Mouse (Mus musculus): ENCODE measurements around the gene Selenoh. TPM values are rescaled to one million over a fixed set of nuclear protein-coding genes. Genes with fewer than 3 reads are reported as not detected.
A peak's percentile ranks its signal among the peaks of the same experiment; 100 is the strongest.

Gene Selenoh
- polyA plus RNA-seq, 1 experiment: 129 TPM

DNA sequence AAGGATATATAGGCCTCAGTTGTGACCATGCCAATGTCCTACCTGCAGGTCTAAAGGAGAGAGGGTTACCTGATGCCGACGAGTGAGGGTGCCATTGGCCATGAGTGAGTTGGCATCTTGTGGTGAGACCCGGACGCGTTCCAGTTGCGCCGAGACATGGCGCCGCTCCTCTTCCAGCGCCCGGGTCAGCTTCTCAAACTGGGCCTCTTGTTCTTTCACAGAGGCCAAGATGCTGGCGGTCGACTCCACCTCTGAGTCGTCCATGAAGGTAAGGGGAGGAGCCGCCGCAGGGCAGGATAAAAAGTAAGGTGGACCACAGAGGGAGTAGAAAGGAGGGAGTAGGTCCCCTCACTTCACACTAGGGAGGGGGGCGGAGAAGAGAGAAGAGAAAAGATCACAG, 46.4 kb downstream of the Selenoh start:
- Histone ChIP-seq H3K27me3 (ENCODE audit: control insufficient read depth, insufficient read depth, insufficient read length) (no peaks in the 10 kb centered on the region), H3K4me3 (no peak overlapping the region), H3K79me2 (ENCODE audit: control insufficient read depth, insufficient read depth) (peaks cover 90% of the 10 kb centered on the region), H3K36me3 (ENCODE audit: control insufficient read depth, insufficient read depth) (peaks cover 29% of the 10 kb centered on the region), H3ac (ENCODE audit: control insufficient read depth, insufficient read length) (no peak overlapping the region), H3K4me2 (ENCODE audit: low read depth) (no peak overlapping the region)
- TF ChIP-seq CEBPB (IDR thresholded peaks at IDR 0.05; ENCODE audit: insufficient read depth, poor library complexity, severe bottlenecking) (no peak), MAX (IDR thresholded peaks at IDR 0.05; ENCODE audit: low read depth) (no peak), USF1 (IDR thresholded peaks at IDR 0.05; ENCODE audit: low read depth) (no peak), SRF (IDR thresholded peaks at IDR 0.05; ENCODE audit: control insufficient read depth, insufficient read length, low read depth) (no peak), TCF3 (IDR thresholded peaks at IDR 0.05; ENCODE audit: insufficient read length, low read depth) (no peak), MYOG (IDR thresholded peaks at IDR 0.05; ENCODE audit: control insufficient read depth in 1 of 3, insufficient read depth in 1 of 3, insufficient read length in 2 of 3, low read depth in 2 of 3) (no peak), REST (IDR thresholded peaks at IDR 0.05; ENCODE audit: insufficient read depth, insufficient read length) (no peak), E2F4 (IDR thresholded peaks at IDR 0.05; ENCODE audit: insufficient read depth) (no peak), TCF12 (IDR thresholded peaks at IDR 0.05; ENCODE audit: insufficient read depth, poor library complexity, severe bottlenecking) (no peak), POLR2A (IDR thresholded peaks at IDR 0.05; ENCODE audit: insufficient read length, low read depth) (no peak), MYOD1 (IDR thresholded peaks at IDR 0.05; ENCODE audit: control insufficient read depth in 1 of 3, insufficient read length in 2 of 3, low read depth in 2 of 3) (no peak), POLR2AphosphoS2 (IDR thresholded peaks at IDR 0.05; ENCODE audit: insufficient read length, low read depth) (no peak)

DNA sequence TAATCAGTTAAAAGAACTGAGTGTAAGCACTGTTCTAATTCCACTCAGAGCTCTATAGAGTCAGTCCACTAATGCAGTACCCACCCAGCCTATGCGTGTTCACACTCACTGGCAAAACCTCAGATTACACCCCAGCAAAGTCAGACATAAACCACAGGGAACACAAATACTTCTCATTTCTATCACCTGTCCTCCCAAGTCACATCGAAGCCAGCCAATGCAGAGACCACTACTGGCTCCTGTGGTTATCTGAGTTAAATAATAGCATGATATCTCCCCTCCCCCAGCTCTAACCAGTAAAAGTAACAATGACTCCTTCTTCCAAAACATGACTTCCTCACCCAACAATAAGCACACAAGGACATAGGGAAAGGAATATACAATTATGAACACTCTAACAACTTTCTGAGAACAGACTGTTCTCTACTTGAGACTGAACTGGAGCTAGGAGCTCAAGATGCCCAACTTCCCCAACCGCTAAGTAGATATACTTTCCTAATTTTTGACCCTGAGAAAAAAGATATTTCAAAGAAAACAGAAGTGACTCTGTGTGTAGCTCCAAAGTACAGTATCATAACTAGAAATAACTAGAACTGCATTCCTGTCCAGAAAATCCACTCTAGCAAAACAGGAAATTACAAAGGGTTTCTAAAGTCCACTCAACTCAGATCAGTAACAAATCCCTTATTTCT, 47.0 kb downstream of the Selenoh start:
- Histone ChIP-seq H3K79me2 (ENCODE audit: control insufficient read depth, insufficient read depth) (peaks cover 84% of the 10 kb centered on the region), H3ac (ENCODE audit: control insufficient read depth, insufficient read length) (no peak overlapping the region), H3K4me2 (ENCODE audit: low read depth) (peak overlapping the region; percentile 8), H3K4me3 (no peak overlapping the region), H3K27me3 (ENCODE audit: control insufficient read depth, insufficient read depth, insufficient read length) (no peaks in the 10 kb centered on the region), H3K36me3 (ENCODE audit: control insufficient read depth, insufficient read depth) (peaks cover 29% of the 10 kb centered on the region)
- no peak for TF ChIP-seq SRF (IDR thresholded peaks at IDR 0.05; ENCODE audit: control insufficient read depth, insufficient read length, low read depth)
- TF ChIP-seq TCF12 (IDR thresholded peaks at IDR 0.05; ENCODE audit: insufficient read depth, poor library complexity, severe bottlenecking): no peak
- peak in 2 of 3 experiments; percentile 56 for TF ChIP-seq MYOD1 (IDR thresholded peaks at IDR 0.05; ENCODE audit: control insufficient read depth in 1 of 3, insufficient read length in 2 of 3, low read depth in 2 of 3)

DNA sequence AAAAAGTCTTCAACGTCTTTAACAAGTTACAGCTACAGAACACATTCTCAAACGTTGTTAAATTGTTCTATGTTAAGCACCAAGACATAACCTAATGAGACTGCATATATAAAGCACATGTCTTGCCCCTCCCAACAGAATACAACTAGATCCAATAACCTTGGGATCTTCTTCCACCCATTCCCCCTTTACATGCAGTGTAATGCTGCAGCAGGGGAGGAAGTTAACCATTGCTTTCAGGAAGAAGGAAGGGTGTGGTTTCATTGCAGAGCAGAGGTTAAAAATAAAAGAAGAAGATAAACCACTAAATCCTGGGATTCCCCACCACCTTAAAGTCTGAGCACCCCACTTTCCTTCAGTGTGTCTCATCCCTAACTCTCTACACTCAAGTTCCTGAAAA, 47.9 kb downstream of the Selenoh start:
- H3K4me3 ChIP-seq: no peak overlapping the region
- TF ChIP-seq E2F4 (IDR thresholded peaks at IDR 0.05; ENCODE audit: insufficient read depth): no peak
- no peak for TF ChIP-seq TCF3 (IDR thresholded peaks at IDR 0.05; ENCODE audit: insufficient read length, low read depth)
- no peak for TF ChIP-seq MYOG (IDR thresholded peaks at IDR 0.05; ENCODE audit: control insufficient read depth in 1 of 3, insufficient read depth in 1 of 3, insufficient read length in 2 of 3, low read depth in 2 of 3)
- TF ChIP-seq POLR2AphosphoS2 (IDR thresholded peaks at IDR 0.05; ENCODE audit: insufficient read length, low read depth): no peak
- TF ChIP-seq TCF12 (IDR thresholded peaks at IDR 0.05; ENCODE audit: insufficient read depth, poor library complexity, severe bottlenecking): no peak
- no peak for TF ChIP-seq POLR2A (IDR thresholded peaks at IDR 0.05; ENCODE audit: insufficient read length, low read depth)
- TF ChIP-seq MAX (IDR thresholded peaks at IDR 0.05; ENCODE audit: low read depth): no peak
- no peak for TF ChIP-seq CEBPB (IDR thresholded peaks at IDR 0.05; ENCODE audit: insufficient read depth, poor library complexity, severe bottlenecking)
- no peak for TF ChIP-seq USF1 (IDR thresholded peaks at IDR 0.05; ENCODE audit: low read depth)
- H3ac ChIP-seq (ENCODE audit: control insufficient read depth, insufficient read length): no peak overlapping the region
- peak overlapping the region; percentile 8 for H3K4me2 ChIP-seq (ENCODE audit: low read depth)
- H3K79me2 ChIP-seq (ENCODE audit: control insufficient read depth, insufficient read depth): peaks cover 75% of the 10 kb centered on the region
- no peaks in the 10 kb centered on the region for H3K27me3 ChIP-seq (ENCODE audit: control insufficient read depth, insufficient read depth, insufficient read length)
- peaks cover 29% of the 10 kb centered on the region for H3K36me3 ChIP-seq (ENCODE audit: control insufficient read depth, insufficient read depth)

DNA sequence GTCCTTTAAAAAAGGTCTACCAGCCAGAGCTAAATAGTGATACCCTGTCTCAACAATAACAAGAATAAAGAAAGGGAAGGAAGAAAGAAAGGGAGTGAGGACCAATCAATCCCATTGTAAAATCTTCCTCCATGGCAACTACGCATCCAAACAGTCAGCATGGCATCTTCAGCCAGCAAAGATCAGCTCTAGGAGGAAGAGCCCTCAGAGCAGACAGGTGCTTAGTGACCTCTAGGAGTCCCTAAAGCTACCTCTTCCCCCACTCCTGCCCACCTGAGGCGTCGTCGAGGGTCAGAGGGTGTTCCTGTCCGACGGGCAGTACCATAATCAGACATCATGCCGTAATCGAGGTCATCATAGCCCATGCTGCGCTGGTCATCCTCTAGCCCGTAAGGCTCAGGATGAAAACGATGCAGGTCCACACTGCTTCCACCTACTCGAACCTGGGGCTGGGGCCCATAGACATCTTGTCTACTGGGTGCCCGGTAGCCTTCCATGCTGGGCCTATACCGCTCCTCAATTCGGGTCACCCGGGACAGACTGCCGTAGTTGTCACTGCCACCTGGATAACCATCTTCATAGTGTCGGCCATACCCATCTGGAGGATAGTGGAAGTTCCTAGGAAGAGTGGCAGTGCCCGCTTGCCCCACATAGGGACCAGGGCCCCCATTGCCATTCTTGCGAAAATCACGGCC, 50.8 kb downstream of the Selenoh start:
- Histone ChIP-seq H3K4me3 (no peak overlapping the region), H3K27me3 (ENCODE audit: control insufficient read depth, insufficient read depth, insufficient read length) (no peaks in the 10 kb centered on the region), H3K79me2 (ENCODE audit: control insufficient read depth, insufficient read depth) (peaks cover 50% of the 10 kb centered on the region), H3ac (ENCODE audit: control insufficient read depth, insufficient read length) (no peak overlapping the region), H3K36me3 (ENCODE audit: control insufficient read depth, insufficient read depth) (peaks cover 54% of the 10 kb centered on the region), H3K4me2 (ENCODE audit: low read depth) (peak overlapping the region; percentile 1)
- TF ChIP-seq TCF12 (IDR thresholded peaks at IDR 0.05; ENCODE audit: insufficient read depth, poor library complexity, severe bottlenecking) (no peak), POLR2AphosphoS2 (IDR thresholded peaks at IDR 0.05; ENCODE audit: insufficient read length, low read depth) (no peak), E2F4 (IDR thresholded peaks at IDR 0.05; ENCODE audit: insufficient read depth) (no peak), USF1 (IDR thresholded peaks at IDR 0.05; ENCODE audit: low read depth) (no peak), MYOG (IDR thresholded peaks at IDR 0.05; ENCODE audit: control insufficient read depth in 1 of 3, insufficient read depth in 1 of 3, insufficient read length in 2 of 3, low read depth in 2 of 3) (no peak), POLR2A (IDR thresholded peaks at IDR 0.05; ENCODE audit: insufficient read length, low read depth) (no peak), CEBPB (IDR thresholded peaks at IDR 0.05; ENCODE audit: insufficient read depth, poor library complexity, severe bottlenecking) (no peak), REST (IDR thresholded peaks at IDR 0.05; ENCODE audit: insufficient read depth, insufficient read length) (no peak), MYOD1 (IDR thresholded peaks at IDR 0.05; ENCODE audit: control insufficient read depth in 1 of 3, insufficient read length in 2 of 3, low read depth in 2 of 3) (no peak), TCF3 (IDR thresholded peaks at IDR 0.05; ENCODE audit: insufficient read length, low read depth) (no peak), MAX (IDR thresholded peaks at IDR 0.05; ENCODE audit: low read depth) (no peak), SRF (IDR thresholded peaks at IDR 0.05; ENCODE audit: control insufficient read depth, insufficient read length, low read depth) (no peak)

Other genes with a start within 250 kb of the Selenoh start
- 6.9 TPM for gene Calcrl, start 245.4 kb downstream of the Selenoh start, polyA plus RNA-seq (2012; fragmentation: generic; extraction: Trizol)
- 7.9 TPM for gene Tfpi, start 194.0 kb downstream of the Selenoh start, polyA plus RNA-seq (2012; fragmentation: generic; extraction: Trizol)
- 64.6 TPM for gene Ctnnd1, start 20.0 kb downstream of the Selenoh start, polyA plus RNA-seq (2012; fragmentation: generic; extraction: Trizol)
- 0.01 TPM for gene Btbd18, start 11.7 kb downstream of the Selenoh start, polyA plus RNA-seq (2012; fragmentation: generic; extraction: Trizol)
- gene Gm28635, start 7.3 kb upstream of the Selenoh start, polyA plus RNA-seq (2012; fragmentation: generic; extraction: Trizol): not detected
- 20.3 TPM for gene Med19, start 7.6 kb upstream of the Selenoh start, polyA plus RNA-seq (2012; fragmentation: generic; extraction: Trizol)
- gene Tmx2, start 8.4 kb upstream of the Selenoh start, polyA plus RNA-seq (2012; fragmentation: generic; extraction: Trizol): 113 TPM
- 36.3 TPM for gene Zdhhc5, start 44.4 kb upstream of the Selenoh start, polyA plus RNA-seq (2012; fragmentation: generic; extraction: Trizol)
- 7.1 TPM for gene Clp1, start 56.6 kb upstream of the Selenoh start, polyA plus RNA-seq (2012; fragmentation: generic; extraction: Trizol)
- gene Ypel4, start 63.3 kb upstream of the Selenoh start, polyA plus RNA-seq (2012; fragmentation: generic; extraction: Trizol): 1.0 TPM
- 3.0 TPM for gene Gm19426, start 72.9 kb upstream of the Selenoh start, polyA plus RNA-seq (2012; fragmentation: generic; extraction: Trizol)
- 0.62 TPM for gene Serping1, start 104.7 kb upstream of the Selenoh start, polyA plus RNA-seq (2012; fragmentation: generic; extraction: Trizol)
- 16.2 TPM for gene Ube2l6, start 128.1 kb upstream of the Selenoh start, polyA plus RNA-seq (2012; fragmentation: generic; extraction: Trizol)
- gene Smtnl1, start 151.9 kb upstream of the Selenoh start, polyA plus RNA-seq (2012; fragmentation: generic; extraction: Trizol): 0.85 TPM
- gene Timm10, start 156.2 kb upstream of the Selenoh start, polyA plus RNA-seq (2012; fragmentation: generic; extraction: Trizol): 102 TPM
- 2.0 TPM for gene Slc43a1, start 168.1 kb upstream of the Selenoh start, polyA plus RNA-seq (2012; fragmentation: generic; extraction: Trizol)
- 0.13 TPM for gene Rtn4rl2, start 215.9 kb upstream of the Selenoh start, polyA plus RNA-seq (2012; fragmentation: generic; extraction: Trizol)